Mouse (Mus musculus) MEL (cell line): Measurements from ENCODE around the gene Atoh8.

Experiments used
- E2F4 ChIP-seq: IDR thresholded peaks from 2 replicates; pipeline ENCODE4 v1.6.1; 2011; ENCODE audit warnings: low read depth, low read length, improper control_type of control experiment, borderline replicate concordance
- MAZ ChIP-seq: IDR thresholded peaks from 2 replicates; pipeline ENCODE4 v1.6.1; 2012; ENCODE audit warnings: low read depth, mild to moderate bottlenecking, inconsistent platforms, low read length, improper control_type of control experiment
- MXI1 ChIP-seq: IDR thresholded peaks from 2 replicates; pipeline ENCODE4 v1.6.1; 2011; ENCODE audit warnings: mild to moderate bottlenecking, low read depth, low read length, improper control_type of control experiment

DNA sequence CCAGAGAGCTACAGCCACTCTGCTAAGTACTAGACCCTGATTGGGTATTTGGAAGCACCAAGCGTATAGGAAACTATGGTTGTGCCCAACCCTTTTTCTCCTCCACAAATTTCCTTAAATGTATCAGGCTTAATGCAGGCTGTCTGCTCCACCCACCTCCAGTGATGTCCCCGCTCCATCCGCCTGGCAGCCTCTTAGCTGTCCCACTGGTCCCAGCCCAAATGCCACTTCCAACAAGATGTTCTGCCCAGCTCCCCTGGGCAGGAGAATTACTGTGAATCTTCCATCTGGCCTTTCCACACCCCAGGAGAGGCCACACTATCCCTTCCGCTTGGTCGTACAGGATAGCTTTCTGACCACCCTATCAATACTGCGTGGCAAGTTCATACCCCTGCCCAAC, 12.5 kb downstream of the Atoh8 start:
- TF ChIP-seq MAZ (no peak), E2F4 (no peak), MXI1 (no peak)
